Mouse (Mus musculus): ENCODE measurements around the gene Cyp3a13. TPM values are rescaled to one million over a fixed set of nuclear protein-coding genes. Genes with fewer than 3 reads are reported as not detected.
A peak's percentile ranks its signal among the peaks of the same experiment; 100 is the strongest.
"Not testable (repeated sequence)": the region's sequence is repeated elsewhere in the genome, so short reads cannot be mapped to it uniquely, and the experiment has no call there.

Cyp3a13 gene
- total and polyA plus RNA-seq, 3 experiments: not detected

DNA sequence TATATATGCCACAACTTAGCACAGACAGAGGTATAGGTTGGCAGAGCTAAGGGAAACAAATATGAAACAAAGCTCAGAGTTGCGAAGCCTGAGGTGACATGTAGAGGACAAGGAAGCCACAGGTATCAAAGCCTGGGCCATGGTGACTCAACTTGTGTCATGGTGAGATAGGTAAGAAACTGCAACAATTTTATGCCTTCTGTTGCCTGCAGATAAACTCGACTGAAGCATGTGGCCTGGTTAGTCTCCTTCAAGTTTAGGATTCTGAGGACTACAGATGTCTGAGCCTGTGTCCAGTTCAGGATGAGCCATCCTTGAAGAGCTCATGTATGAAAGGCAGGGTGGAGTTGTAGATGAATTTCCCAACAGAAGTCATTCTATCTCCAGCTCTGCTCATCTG, 46.4 kb downstream of the Cyp3a13 start:
- peak overlapping the region; percentile 9; the same call in 1 of the 2 replicates for H3K27ac ChIP-seq (ENCODE audit: control insufficient read depth, low read depth, low read length)
- H3K27me3 ChIP-seq (ENCODE audit: control insufficient read depth in 1 of 2, insufficient read depth in 2 of 2, low read length in 2 of 2): no peaks in the 10 kb centered on the region
- peak; percentile 88 for TF ChIP-seq TAL1 (IDR thresholded peaks at IDR 0.05; ENCODE audit: low read length)
- no peak for TF ChIP-seq CHD1 (IDR thresholded peaks at IDR 0.05; ENCODE audit: low read depth, low read length)
- TF ChIP-seq JUND (IDR thresholded peaks at IDR 0.05; ENCODE audit: low read depth, low read length): no peak
- peak; percentile 84 to 89 for TF ChIP-seq EP300 (IDR thresholded peaks at IDR 0.05; ENCODE audit: low read depth in 1 of 2, low read length in 2 of 2)
- TF ChIP-seq GATA1 (IDR thresholded peaks at IDR 0.05; ENCODE audit: low read depth, low read length): peak; percentile 83
- peak; percentile 74 for TF ChIP-seq MYC (IDR thresholded peaks at IDR 0.05; ENCODE audit: low read depth, low read length)
- TF ChIP-seq TCF12 (IDR thresholded peaks at IDR 0.05; ENCODE audit: low read depth, low read length): peak; percentile 86
- TF ChIP-seq MAX (IDR thresholded peaks at IDR 0.05; ENCODE audit: low read length): peak; percentile 69
- no peaks in the 10 kb centered on the region for H3K9me3 ChIP-seq (replicated peaks; ENCODE audit: insufficient read depth, low read length)
- H3K4me3 ChIP-seq (ENCODE audit: control insufficient read depth in 1 of 2, insufficient read depth in 1 of 2, low read depth in 2 of 2, low read length in 2 of 2): no peak overlapping the region
- H3K4me1 ChIP-seq (ENCODE audit: control insufficient read depth in 1 of 2, insufficient read depth in 2 of 2, low read length in 2 of 2): peaks cover 9 to 39% of the 10 kb centered on the region in 2 experiments
- peaks cover 8% of the 10 kb centered on the region for H3K79me2 ChIP-seq (ENCODE audit: control insufficient read depth, insufficient read depth, low read length, poor library complexity)
- H3K9ac ChIP-seq (ENCODE audit: control insufficient read depth, low read depth, low read length, poor library complexity, severe bottlenecking): no peak overlapping the region
- peak; percentile 65 for DNase-seq (ENCODE audit: low read depth, low spot score)
- H3K36me3 ChIP-seq (ENCODE audit: control insufficient read depth in 1 of 2, insufficient read depth in 2 of 2, low read length in 2 of 2): peaks cover 0 to 23% of the 10 kb centered on the region in 2 experiments; a peak in 2 of 4 replicates

DNA sequence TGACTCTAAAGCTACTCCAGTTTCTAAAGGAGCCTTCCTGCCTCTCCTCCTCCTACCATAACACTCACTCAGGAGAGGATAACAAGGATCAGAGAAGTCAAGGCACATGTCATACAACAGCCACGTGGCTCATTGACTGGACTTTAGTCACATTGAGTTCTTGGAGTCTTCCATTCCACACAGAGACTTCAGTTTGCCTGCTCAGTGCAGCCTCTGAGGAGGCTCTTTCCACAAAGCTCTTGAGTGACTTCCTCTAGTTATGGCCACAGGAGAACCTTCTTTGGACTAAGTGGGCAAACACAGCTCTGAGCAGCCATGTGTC, 49.1 kb downstream of the Cyp3a13 start:
- Histone ChIP-seq H3K36me3 (ENCODE audit: control insufficient read depth in 1 of 2, insufficient read depth in 2 of 2, low read length in 2 of 2) (peaks cover 0 to 24% of the 10 kb centered on the region in 2 experiments; a peak in 2 of 4 replicates), H3K4me1 (ENCODE audit: control insufficient read depth in 1 of 2, insufficient read depth in 2 of 2, low read length in 2 of 2) (peaks cover 9 to 40% of the 10 kb centered on the region in 2 experiments), H3K27ac (ENCODE audit: control insufficient read depth, low read depth, low read length) (peak overlapping the region; percentile 87), H3K9ac (ENCODE audit: control insufficient read depth, low read depth, low read length, poor library complexity, severe bottlenecking) (0 out of 2 replicates have a peak overlapping the region, but pooled peaks have one; percentile 10)
- not testable (repeated sequence) for H3K4me3 ChIP-seq (ENCODE audit: control insufficient read depth in 1 of 2, insufficient read depth in 1 of 2, low read depth in 2 of 2, low read length in 2 of 2); H3K79me2 ChIP-seq (ENCODE audit: control insufficient read depth, insufficient read depth, low read length, poor library complexity); H3K9me3 ChIP-seq (replicated peaks; ENCODE audit: insufficient read depth, low read length); H3K27me3 ChIP-seq (ENCODE audit: control insufficient read depth in 1 of 2, insufficient read depth in 2 of 2, low read length in 2 of 2); DNase-seq (ENCODE audit: low read depth, low spot score)
- 0 out of 2 replicates have a peak, but pooled peaks have one; percentile 35 for TF ChIP-seq MXI1 (IDR thresholded peaks at IDR 0.05; ENCODE audit: low read depth, low read length)
- TF ChIP-seq MYC (IDR thresholded peaks at IDR 0.05; ENCODE audit: low read depth, low read length): peak; percentile 66
- peak; percentile 78 for TF ChIP-seq MAX (IDR thresholded peaks at IDR 0.05; ENCODE audit: low read length)

DNA sequence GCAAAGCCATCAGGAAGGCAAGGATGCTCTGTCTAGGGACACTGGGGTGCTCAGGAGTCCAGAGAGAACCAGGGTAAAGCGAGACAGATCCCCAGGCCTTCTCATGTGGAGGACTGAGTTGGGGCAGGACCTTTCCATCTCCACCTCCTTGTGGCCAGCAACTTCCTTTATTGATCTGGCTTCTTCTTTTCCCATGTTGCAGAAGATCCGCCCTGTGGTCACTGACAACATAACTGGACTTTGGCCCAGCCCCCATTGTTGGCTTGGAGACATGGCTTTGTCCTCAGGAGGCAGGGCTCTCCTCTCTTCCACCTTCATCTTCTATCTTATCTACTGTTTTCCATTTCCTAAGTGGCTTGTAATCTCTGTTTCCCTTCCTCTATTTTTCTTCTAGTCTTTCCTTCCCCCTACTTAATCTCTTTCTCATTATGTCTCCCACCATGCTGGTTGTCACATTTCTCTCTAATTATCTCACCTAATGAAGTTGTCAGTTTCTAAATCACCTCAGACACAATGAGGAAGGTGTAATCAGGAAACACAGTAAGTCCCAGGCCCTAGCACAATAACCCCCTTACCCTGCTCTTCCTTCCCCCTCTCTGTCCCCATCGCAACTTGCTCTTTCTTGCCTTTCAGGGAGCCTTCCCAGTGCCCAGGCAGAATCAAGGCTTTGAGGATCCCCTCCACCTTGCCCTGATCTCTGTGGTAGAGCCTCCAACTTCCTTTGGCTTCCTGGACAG, 49.6 kb downstream of the Cyp3a13 start, which contains the start of gene Pilrb2:
TSS of gene Pilrb2 (minus strand) at position 172 of the 737 bp plus-strand sequence.
- peak within 1 kb of the TSS; percentile 31 to 48; a peak in 3 of 4 replicates for H3K4me3 ChIP-seq (ENCODE audit: control insufficient read depth in 1 of 2, insufficient read depth in 1 of 2, low read depth in 2 of 2, low read length in 2 of 2)

DNA sequence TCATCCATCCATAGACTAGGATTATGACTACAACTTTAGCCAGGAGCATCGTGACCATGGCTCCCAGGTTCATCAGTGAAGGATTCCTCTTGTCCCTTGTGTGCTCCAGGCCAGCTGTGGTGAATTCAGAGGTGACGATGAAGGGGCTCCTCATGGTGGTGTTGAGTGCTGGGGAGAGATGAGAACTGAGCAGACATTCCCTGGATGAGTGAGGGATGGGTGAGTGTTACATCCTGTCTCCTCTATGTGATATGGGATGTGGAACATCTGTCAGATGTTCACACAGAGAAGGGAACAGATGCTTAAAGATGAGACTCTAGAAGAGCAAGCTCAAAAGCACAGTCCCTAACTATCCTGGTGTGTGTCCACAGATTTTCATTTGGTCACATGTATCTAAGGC, 52.8 kb downstream of the Cyp3a13 start:
- Histone ChIP-seq H3K4me1 (ENCODE audit: control insufficient read depth in 1 of 2, insufficient read depth in 2 of 2, low read length in 2 of 2) (peaks cover 8 to 23% of the 10 kb centered on the region in 2 experiments), H3K36me3 (ENCODE audit: control insufficient read depth in 1 of 2, insufficient read depth in 2 of 2, low read length in 2 of 2) (peaks cover 0 to 14% of the 10 kb centered on the region in 2 experiments; a peak in 2 of 4 replicates)
- H3K4me3 ChIP-seq (ENCODE audit: control insufficient read depth in 1 of 2, insufficient read depth in 1 of 2, low read depth in 2 of 2, low read length in 2 of 2); H3K9ac ChIP-seq (ENCODE audit: control insufficient read depth, low read depth, low read length, poor library complexity, severe bottlenecking); H3K27me3 ChIP-seq (ENCODE audit: control insufficient read depth in 1 of 2, insufficient read depth in 2 of 2, low read length in 2 of 2); DNase-seq (ENCODE audit: low read depth, low spot score); H3K9me3 ChIP-seq (replicated peaks; ENCODE audit: insufficient read depth, low read length); H3K27ac ChIP-seq (ENCODE audit: control insufficient read depth, low read depth, low read length); H3K79me2 ChIP-seq (ENCODE audit: control insufficient read depth, insufficient read depth, low read length, poor library complexity): not testable (repeated sequence)

More for the DNA sequence above, 49.6 kb downstream of the Cyp3a13 start, which contains the start of gene Pilrb2:
- not testable (repeated sequence) for H3K79me2 ChIP-seq (ENCODE audit: control insufficient read depth, insufficient read depth, low read length, poor library complexity); H3K27me3 ChIP-seq (ENCODE audit: control insufficient read depth in 1 of 2, insufficient read depth in 2 of 2, low read length in 2 of 2); H3K9me3 ChIP-seq (replicated peaks; ENCODE audit: insufficient read depth, low read length)
- Histone ChIP-seq H3K4me1 (ENCODE audit: control insufficient read depth in 1 of 2, insufficient read depth in 2 of 2, low read length in 2 of 2) (peaks cover 9 to 40% of the 10 kb centered on the region in 2 experiments), H3K36me3 (ENCODE audit: control insufficient read depth in 1 of 2, insufficient read depth in 2 of 2, low read length in 2 of 2) (peaks cover 0 to 24% of the 10 kb centered on the region in 2 experiments; a peak in 2 of 4 replicates), H3K27ac (ENCODE audit: control insufficient read depth, low read depth, low read length) (peak within 1 kb of the TSS; percentile 87), H3K9ac (ENCODE audit: control insufficient read depth, low read depth, low read length, poor library complexity, severe bottlenecking) (peak within 1 kb of the TSS; percentile 48)
- TF ChIP-seq GATA1 (IDR thresholded peaks at IDR 0.05; ENCODE audit: low read depth, low read length): peak; percentile 79
- TF ChIP-seq POLR2A (IDR thresholded peaks at IDR 0.05; ENCODE audit: control insufficient read depth in 1 of 2, insufficient read depth in 1 of 2, low read depth in 1 of 2, low read length in 2 of 2, poor library complexity in 1 of 2): peak in 1 of 2 experiments; percentile 41; a peak in 1 of 4 replicates
- TF ChIP-seq MXI1 (IDR thresholded peaks at IDR 0.05; ENCODE audit: low read depth, low read length): peak; percentile 39; the same call in 1 of the 2 replicates
- TF ChIP-seq SIN3A (IDR thresholded peaks at IDR 0.05; ENCODE audit: low read length): peak; percentile 60; the same call in 1 of the 2 replicates
- TF ChIP-seq EP300 (IDR thresholded peaks at IDR 0.05; ENCODE audit: low read depth in 1 of 2, low read length in 2 of 2): peak; percentile 81 to 85
- TF ChIP-seq TAL1 (IDR thresholded peaks at IDR 0.05; ENCODE audit: low read length): peak; percentile 45
- TF ChIP-seq ETS1 (IDR thresholded peaks at IDR 0.05; ENCODE audit: low read depth, low read length): peak; percentile 45; the same call in 1 of the 2 replicates
- peak; percentile 13; the same call in 1 of the 2 replicates for TF ChIP-seq RCOR1 (IDR thresholded peaks at IDR 0.05; ENCODE audit: low read depth, low read length)
- TF ChIP-seq TBP (IDR thresholded peaks at IDR 0.05; ENCODE audit: low read depth, low read length): peak; percentile 62
- TF ChIP-seq TCF12 (IDR thresholded peaks at IDR 0.05; ENCODE audit: low read depth, low read length): peak; percentile 59
- peak; percentile 77 for DNase-seq (ENCODE audit: low read depth, low spot score)

Measured in MEL (cell line).